7 mouse cellular contexts compared by ENCODE assay signal in genomic region chr2:5941861-5942415, GRCm38 (mm10). TPM values are rescaled to one million over a fixed set of nuclear protein-coding genes. Genes with fewer than 3 reads are reported as not detected.
DNase-seq lines count a peak whose midpoint lies in the region; ATAC-seq and TF ChIP-seq lines count a peak whose summit lies in the region.

No protein-coding gene starts in this region.

- peaks cover 2% of the 10 kb centered on the region; the same call in 1 of the 2 replicates for H3K4me1 ChIP-seq in testis, adult 2 months (ENCODE audit: control insufficient read depth, insufficient read depth, low read length)
- H3K4me1 ChIP-seq in forebrain, embryonic 14.5 days (ENCODE audit: control insufficient read depth, insufficient read depth, low read length): no peaks in the 10 kb centered on the region
- 0 out of 2 replicates have a peak, but pooled peaks cover 15% of the 10 kb centered on the region for H3K4me1 ChIP-seq in liver, embryonic 11.5 days (replicated peaks; ENCODE audit: control insufficient read depth, insufficient read depth, low read length)

- no peak for DNase-seq in testis, postnatal 14 days (ENCODE audit: low spot score)
- no peak for DNase-seq in forebrain, embryonic 14.5 days (ENCODE audit: low spot score)
- DNase-seq in liver, embryonic 11.5 days (ENCODE audit: low spot score): no peak
- DNase-seq in ovary, postnatal 36 days (ENCODE audit: low spot score): no peak
- DNase-seq in frontal cortex, postnatal 25 days (ENCODE audit: low spot score in 2 of 2): no peak

- no peak overlapping the region; the same call in 1 of the 2 replicates for H3K27ac ChIP-seq in testis, adult 2 months (ENCODE audit: control insufficient read depth, insufficient read depth, low read depth, low read length)
- no peak overlapping the region for H3K27ac ChIP-seq in forebrain, embryonic 14.5 days (ENCODE audit: low read depth, low read length)
- no peak overlapping the region for H3K27ac ChIP-seq in liver, embryonic 11.5 days (ENCODE audit: low read depth, low read length)

- no peaks in the 10 kb centered on the region for H3K27me3 ChIP-seq in testis, adult 2 months (ENCODE audit: control insufficient read depth, insufficient read depth, low read length)
- H3K27me3 ChIP-seq in forebrain, embryonic 14.5 days (replicated peaks; ENCODE audit: control insufficient read depth, insufficient read depth, low read length): no peaks in the 10 kb centered on the region
- no peaks in the 10 kb centered on the region for H3K27me3 ChIP-seq in liver, embryonic 11.5 days (replicated peaks; ENCODE audit: control insufficient read depth, insufficient read depth, low read length)

- no peak for ATAC-seq in forebrain, embryonic 14.5 days
- no peak for ATAC-seq in liver, embryonic 11.5 days (replicated peaks; ENCODE audit: low FRiP score)
- ATAC-seq in inflammation-experienced regulatory T-cells, adult 6 months: no peak

- peak overlapping the region; percentile 57 for H3K4me2 ChIP-seq in forebrain, embryonic 14.5 days (ENCODE audit: low read length)
- H3K4me2 ChIP-seq in liver, embryonic 11.5 days: peak overlapping the region; percentile 82

- H3K9ac ChIP-seq in forebrain, embryonic 14.5 days (ENCODE audit: low read length): peak overlapping the region; percentile 65
- H3K9ac ChIP-seq in liver, embryonic 11.5 days (ENCODE audit: low read depth, low read length): peak overlapping the region; percentile 68

- 59% methylated on average over 11 of the region's 11 CpGs for WGBS in forebrain, embryonic 14.5 days
- WGBS in liver, embryonic 11.5 days: 60% methylated on average over 11 of the region's 11 CpGs

- TF ChIP-seq POLR2A in testis, adult 2 months (IDR thresholded peaks at IDR 0.05; ENCODE audit: control insufficient read depth, low read depth, low read length): no peak

- H3K36me3 ChIP-seq in testis, adult 2 months (ENCODE audit: control insufficient read depth, insufficient read depth, low read length): no peaks in the 10 kb centered on the region
- H3K36me3 ChIP-seq in forebrain, embryonic 14.5 days (ENCODE audit: control insufficient read depth, insufficient read depth, low read length): no peaks in the 10 kb centered on the region
- no peaks in the 10 kb centered on the region for H3K36me3 ChIP-seq in liver, embryonic 11.5 days (ENCODE audit: control insufficient read depth, insufficient read depth, low read length)

- peak overlapping the region; percentile 62 for H3K4me3 ChIP-seq in testis, adult 2 months (ENCODE audit: control insufficient read depth, low read depth, low read length)
- peak overlapping the region; percentile 37 for H3K4me3 ChIP-seq in forebrain, embryonic 14.5 days (ENCODE audit: low read depth, low read length)
- peak overlapping the region; percentile 74 for H3K4me3 ChIP-seq in liver, embryonic 11.5 days (ENCODE audit: low read depth, low read length)

- no peak for TF ChIP-seq CTCF in testis, adult 2 months (IDR thresholded peaks at IDR 0.05; ENCODE audit: control insufficient read depth, insufficient read depth, insufficient replicate concordance, low read depth, low read length)

- H3K9me3 ChIP-seq in forebrain, embryonic 14.5 days (replicated peaks; ENCODE audit: control insufficient read depth, low read length): no peaks in the 10 kb centered on the region
- no peaks in the 10 kb centered on the region for H3K9me3 ChIP-seq in liver, embryonic 11.5 days (ENCODE audit: control insufficient read depth, low read length)

RNA-seq across cellular contexts. Expression of gene Dhtkd1, which starts 0.7 kb away (rescaled TPM):
- polyA plus RNA-seq in testis, adult 2 months (2012; rRNA removed): 2.6 and 3.4 TPM in 2 replicates
- polyA plus RNA-seq in forebrain, embryonic 14.5 days (2014; fragmentation: Nextera tagmentation; extraction: Ambion mirVana): 2.5 and 3.5 TPM in 2 replicates
- 3.5 and 4.8 TPM in 2 replicates for polyA plus RNA-seq in liver, embryonic 11.5 days (2014; fragmentation: Nextera tagmentation; extraction: Ambion mirVana)
- under 1 TPM in 2 of 3 experiments, not detected in 1; 0.12 to 0.33 TPM for polyA plus RNA-seq in inflammation-experienced regulatory T-cells, adult 6 months (2017; shearing (Covaris generic))

RNA-seq across cellular contexts. Expression of gene Upf2, which starts 9.3 kb away (rescaled TPM):
- polyA plus RNA-seq in testis, adult 2 months (2012; rRNA removed): 8.9 and 11.0 TPM in 2 replicates
- polyA plus RNA-seq in forebrain, embryonic 14.5 days (2014; fragmentation: Nextera tagmentation; extraction: Ambion mirVana): 7.6 and 7.8 TPM in 2 replicates
- 10.4 and 10.7 TPM in 2 replicates for polyA plus RNA-seq in liver, embryonic 11.5 days (2014; fragmentation: Nextera tagmentation; extraction: Ambion mirVana)
- polyA plus RNA-seq in inflammation-experienced regulatory T-cells, adult 6 months (2017; shearing (Covaris generic)): 10 to 100 TPM; 16.7 to 20.1 (median 17.3) TPM

RNA-seq across cellular contexts. Expression of gene Sec61a2, which starts 46.7 kb away (rescaled TPM):
- 73.1 and 94.3 TPM in 2 replicates for polyA plus RNA-seq in testis, adult 2 months (2012; rRNA removed)
- polyA plus RNA-seq in forebrain, embryonic 14.5 days (2014; fragmentation: Nextera tagmentation; extraction: Ambion mirVana): 80.3 and 86.8 TPM in 2 replicates
- 48.1 and 51.8 TPM in 2 replicates for polyA plus RNA-seq in liver, embryonic 11.5 days (2014; fragmentation: Nextera tagmentation; extraction: Ambion mirVana)
- polyA plus RNA-seq in inflammation-experienced regulatory T-cells, adult 6 months (2017; shearing (Covaris generic)): 10 to 100 TPM; 13.5 to 27.1 (median 15.8) TPM
